Mouse (Mus musculus) myocyte (in vitro differentiated cells): ENCODE measurements at regions not wholly inside any gene's neighbourhood (a gene's known extent, or its start where the extent isn't known, plus 50 kb on each side); places are given as distances from the start of the nearest gene placed in this dataset.

Experiments used
- H3K27me3 ChIP-seq: one replicate; pipeline ENCODE4 v1.6.1; 2011; ENCODE audit not compliant: control insufficient read depth, insufficient read depth, insufficient read length
- H3K36me3 ChIP-seq: one replicate; pipeline ENCODE4 v1.6.1; 2011; ENCODE audit not compliant: control insufficient read depth, insufficient read depth
- H3K4me2 ChIP-seq: one replicate; pipeline ENCODE4 v1.6.1; 2011; ENCODE audit warnings: low read depth, control low read depth
- H3K4me3 ChIP-seq: one replicate; pipeline ENCODE4 v1.5.1; 2011; ENCODE audit warnings: mild to moderate bottlenecking, control low read depth, moderate library complexity
- H3K79me2 ChIP-seq: one replicate; pipeline ENCODE4 v1.6.1; 2011; ENCODE audit not compliant: control insufficient read depth, insufficient read depth
- H3ac ChIP-seq: one replicate; pipeline ENCODE4 v1.6.1; 2011; ENCODE audit not compliant: control insufficient read depth, insufficient read length
- CEBPB ChIP-seq: IDR thresholded peaks from 2 replicates; pipeline ENCODE4 v1.6.1; 2011; ENCODE audit warnings: mild to moderate bottlenecking, moderate library complexity; ENCODE audit not compliant: poor library complexity, insufficient read depth, severe bottlenecking
- E2F4 ChIP-seq: IDR thresholded peaks from one replicate; pipeline ENCODE4 v1.6.1; 2011; ENCODE audit warnings: mild to moderate bottlenecking, control low read depth, moderate library complexity; ENCODE audit not compliant: insufficient read depth
- MAX ChIP-seq: IDR thresholded peaks from one replicate; pipeline ENCODE4 v1.6.1; 2011; ENCODE audit warnings: low read depth, mild to moderate bottlenecking, control low read depth
- MYOD1 ChIP-seq, 3 experiments: IDR thresholded peaks; one replicate each; pipeline ENCODE4 v1.6.1; 2011; ENCODE audit warnings: control low read depth in 2 of 3, low read depth in 2 of 3, mild to moderate bottlenecking in 2 of 3, moderate library complexity in 1 of 3; ENCODE audit not compliant: insufficient read length in 2 of 3, control insufficient read depth in 1 of 3
- MYOG ChIP-seq, 3 experiments: IDR thresholded peaks; one replicate each; pipeline ENCODE4 v1.6.1; 2011; ENCODE audit warnings: control low read depth in 2 of 3, low read depth in 2 of 3, mild to moderate bottlenecking in 2 of 3; ENCODE audit not compliant: insufficient read length in 2 of 3, control insufficient read depth in 1 of 3, insufficient read depth in 1 of 3
- POLR2A ChIP-seq: IDR thresholded peaks from one replicate; pipeline ENCODE4 v1.6.1; 2011; ENCODE audit warnings: low read depth, mild to moderate bottlenecking, control low read depth, moderate library complexity; ENCODE audit not compliant: insufficient read length
- POLR2AphosphoS2 ChIP-seq: IDR thresholded peaks from one replicate; pipeline ENCODE4 v1.6.1; 2011; ENCODE audit warnings: low read depth, control low read depth; ENCODE audit not compliant: insufficient read length
- REST ChIP-seq: IDR thresholded peaks from one replicate; pipeline ENCODE4 v1.6.1; 2011; ENCODE audit warnings: mild to moderate bottlenecking, control low read depth, moderate library complexity; ENCODE audit not compliant: insufficient read depth, insufficient read length
- SRF ChIP-seq: IDR thresholded peaks from one replicate; pipeline ENCODE4 v1.6.1; 2011; ENCODE audit warnings: low read depth; ENCODE audit not compliant: control insufficient read depth, insufficient read length
- TCF12 ChIP-seq: IDR thresholded peaks from one replicate; pipeline ENCODE4 v1.6.1; 2011; ENCODE audit warnings: mild to moderate bottlenecking, control low read depth; ENCODE audit not compliant: poor library complexity, insufficient read depth, severe bottlenecking
- TCF3 ChIP-seq: IDR thresholded peaks from one replicate; pipeline ENCODE4 v1.6.1; 2011; ENCODE audit warnings: low read depth, control low read depth; ENCODE audit not compliant: insufficient read length
- USF1 ChIP-seq: IDR thresholded peaks from one replicate; pipeline ENCODE4 v1.6.1; 2011; ENCODE audit warnings: low read depth, mild to moderate bottlenecking, control low read depth, moderate library complexity

GRCm38 (mm10) chr12:70627638-70628037 lies 174.7 kb downstream of the Tmx1 start:
- no peak for TF ChIP-seq POLR2A
- Histone ChIP-seq H3ac (no peak overlapping the region), H3K36me3 (no peaks in the 10 kb centered on the region), H3K4me3 (no peak overlapping the region), H3K79me2 (no peaks in the 10 kb centered on the region), H3K27me3 (no peaks in the 10 kb centered on the region), H3K4me2 (no peak overlapping the region)

- Histone ChIP-seq H3K36me3 (no peaks in the 10 kb centered on the region), H3K27me3 (no peaks in the 10 kb centered on the region), H3K79me2 (no peaks in the 10 kb centered on the region), H3K4me2 (no peak overlapping the region), H3ac (no peak overlapping the region), H3K4me3 (no peak overlapping the region)
- TF ChIP-seq SRF (no peak), TCF12 (no peak), MAX (no peak), CEBPB (no peak), POLR2A (no peak), POLR2AphosphoS2 (no peak), USF1 (no peak)
These were observed 175.8 kb downstream of the Tmx1 start for GRCm38 (mm10) chr12:70628384-70629365.

GRCm38 (mm10) chr12:70629371-70629770 lies 176.5 kb downstream of the Tmx1 start:
- H3K4me2 ChIP-seq, result no peak overlapping the region
- no peaks in the 10 kb centered on the region for H3K79me2 ChIP-seq
- H3K27me3 ChIP-seq, result no peaks in the 10 kb centered on the region
- H3K36me3 ChIP-seq, result no peaks in the 10 kb centered on the region
- no peak overlapping the region for H3ac ChIP-seq
- TF ChIP-seq E2F4 (no peak), TCF3 (no peak), POLR2AphosphoS2 (no peak), REST (no peak), MYOG (IDR thresholded peaks at IDR 0.05; ENCODE audit: control insufficient read depth in 1 of 3, insufficient read depth in 1 of 3, insufficient read length in 2 of 3, low read depth in 2 of 3) (no peak), SRF (no peak), USF1 (no peak), CEBPB (no peak), POLR2A (no peak), MYOD1 (IDR thresholded peaks at IDR 0.05; ENCODE audit: control insufficient read depth in 1 of 3, insufficient read length in 2 of 3, low read depth in 2 of 3) (no peak), MAX (no peak), TCF12 (no peak)
- no peak overlapping the region for H3K4me3 ChIP-seq

GRCm38 (mm10) chr12:70631281-70631680 lies 178.4 kb downstream of the Tmx1 start:
- no peaks in the 10 kb centered on the region for H3K27me3 ChIP-seq
- H3ac ChIP-seq, result no peak overlapping the region
- H3K4me3 ChIP-seq, result no peak overlapping the region
- H3K79me2 ChIP-seq, result no peaks in the 10 kb centered on the region
- H3K36me3 ChIP-seq, result no peaks in the 10 kb centered on the region
- H3K4me2 ChIP-seq, result no peak overlapping the region
- no peak for TF ChIP-seq TCF3
- no peak for TF ChIP-seq SRF
- TF ChIP-seq CEBPB, result no peak
- TF ChIP-seq USF1, result no peak
- no peak for TF ChIP-seq E2F4
- TF ChIP-seq MYOG (IDR thresholded peaks at IDR 0.05; ENCODE audit: control insufficient read depth in 1 of 3, insufficient read depth in 1 of 3, insufficient read length in 2 of 3, low read depth in 2 of 3), result no peak
- no peak for TF ChIP-seq REST
- no peak for TF ChIP-seq MYOD1 (IDR thresholded peaks at IDR 0.05; ENCODE audit: control insufficient read depth in 1 of 3, insufficient read length in 2 of 3, low read depth in 2 of 3)
- no peak for TF ChIP-seq POLR2A
- TF ChIP-seq MAX, result no peak
- no peak for TF ChIP-seq POLR2AphosphoS2
- TF ChIP-seq TCF12, result no peak

GRCm38 (mm10) chr12:70633194-70633593 lies 180.3 kb downstream of the Tmx1 start:
- Histone ChIP-seq H3K36me3 (no peaks in the 10 kb centered on the region), H3ac (no peak overlapping the region), H3K27me3 (no peaks in the 10 kb centered on the region), H3K79me2 (no peaks in the 10 kb centered on the region), H3K4me3 (no peak overlapping the region), H3K4me2 (no peak overlapping the region)
- TF ChIP-seq MYOG (IDR thresholded peaks at IDR 0.05; ENCODE audit: control insufficient read depth in 1 of 3, insufficient read depth in 1 of 3, insufficient read length in 2 of 3, low read depth in 2 of 3) (no peak), TCF12 (no peak), E2F4 (no peak), MYOD1 (IDR thresholded peaks at IDR 0.05; ENCODE audit: control insufficient read depth in 1 of 3, insufficient read length in 2 of 3, low read depth in 2 of 3) (no peak), POLR2AphosphoS2 (no peak), REST (no peak), SRF (no peak), USF1 (no peak), POLR2A (no peak), CEBPB (no peak), TCF3 (no peak), MAX (no peak)
